25 mouse cellular contexts compared by ENCODE assay signal in genomic region chr1:38507636-38508179, GRCm38 (mm10).
"Had no signal": no experiment of that assay in that cellular context is flagged by ENCODE, and none has a peak within 500 bp of the region (broad histone marks: within the 10 kb centered on the region; RNA-seq: fewer than 3 reads in every experiment).

No protein-coding gene starts in this region.

- H3K4me3 ChIP-seq: intestine, embryonic 15.5 days; layer of hippocampus, adult 2 months; left cerebral cortex, adult 2 months; limb, embryonic 12.5 days; limb, embryonic 15.5 days; lung, embryonic 15.5 days; megakaryocyte, embryonic 14.5 days; midbrain, embryonic 10.5 days; neural tube, embryonic 12.5 days; neural tube, embryonic 15.5 days had no signal

- H3K4me1 ChIP-seq: megakaryocyte, embryonic 14.5 days had no signal

- H3K27ac ChIP-seq: intestine, embryonic 15.5 days; kidney, postnatal 0 days; layer of hippocampus, adult 2 months; left cerebral cortex, adult 2 months; limb, embryonic 15.5 days; lung, embryonic 15.5 days; midbrain, embryonic 10.5 days; neural tube, embryonic 12.5 days; neural tube, embryonic 15.5 days had no signal

- H3K4me2 ChIP-seq: intestine, embryonic 15.5 days; limb, embryonic 12.5 days; limb, embryonic 15.5 days; lung, embryonic 15.5 days; neural tube, embryonic 12.5 days; neural tube, embryonic 15.5 days had no signal

- ATAC-seq: intestine, embryonic 15.5 days had no signal

- H3K9ac ChIP-seq: intestine, embryonic 15.5 days; limb, embryonic 12.5 days; limb, embryonic 15.5 days; lung, embryonic 15.5 days; neural tube, embryonic 12.5 days; neural tube, embryonic 15.5 days had no signal

- H3K36me3 ChIP-seq: intestine, embryonic 15.5 days; limb, embryonic 15.5 days; lung, embryonic 15.5 days; midbrain, embryonic 10.5 days; neural tube, embryonic 12.5 days; neural tube, embryonic 15.5 days had no signal

- DNase-seq: kidney, adult 18-20 months; kidney, adult 9 months; kidney, postnatal 25 days; layer of hippocampus, adult 9-11 months; layer of hippocampus, postnatal 36 days; lung, adult 18-20 months; lung, postnatal 10 days; lung, postnatal 36 days; midbrain, embryonic 14.5 days; right cerebral cortex, adult 18-20 months; right cerebral cortex, postnatal 25 days; spleen, adult 18-20 months; thymus, adult 18-20 months; thymus, postnatal 36 days had no signal

- H3K9me3 ChIP-seq: intestine, embryonic 15.5 days; limb, embryonic 12.5 days; limb, embryonic 15.5 days; lung, embryonic 15.5 days; megakaryocyte, embryonic 14.5 days; midbrain, embryonic 10.5 days; neural tube, embryonic 12.5 days; neural tube, embryonic 15.5 days had no signal

- H3K27me3 ChIP-seq: intestine, embryonic 15.5 days; limb, embryonic 12.5 days; limb, embryonic 15.5 days; lung, embryonic 15.5 days; neural tube, embryonic 12.5 days; neural tube, embryonic 15.5 days had no signal
